Mouse (Mus musculus): Measurements from ENCODE around the gene Scube1.

DNA sequence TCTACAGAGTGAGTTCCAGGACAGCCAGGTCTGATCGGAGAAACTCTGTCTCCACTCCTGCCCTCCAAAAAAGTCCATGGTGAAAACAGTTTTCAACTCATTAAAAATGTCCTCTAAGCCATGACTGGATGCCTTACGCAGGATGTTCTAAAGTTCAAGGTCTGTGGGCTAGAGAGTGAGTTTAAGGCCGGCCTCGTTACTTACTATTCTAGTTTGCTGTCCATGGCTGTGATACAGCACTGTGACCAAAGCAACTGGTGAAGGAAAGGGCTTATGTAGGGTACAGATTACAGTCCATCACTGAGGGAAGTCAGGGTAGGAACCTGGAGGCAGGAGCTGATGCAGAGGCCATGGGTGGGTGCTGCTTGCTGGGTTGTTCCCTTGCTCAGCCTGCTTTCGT lies 156.3 kb downstream of the Scube1 start:
- TF ChIP-seq EP300 (IDR thresholded peaks at IDR 0.05): no peak
- no peak for TF ChIP-seq CTCF (IDR thresholded peaks at IDR 0.05)

All from lung, postnatal 0 days (tissue).